Mouse (Mus musculus): ENCODE measurements around the gene Col24a1. TPM values are rescaled to one million over a fixed set of nuclear protein-coding genes. Genes with fewer than 3 reads are reported as not detected.

The Col24a1 gene
- polyA plus RNA-seq (2012; rRNA removed): 7.6 and 9.0 TPM in 2 replicates

DNA sequence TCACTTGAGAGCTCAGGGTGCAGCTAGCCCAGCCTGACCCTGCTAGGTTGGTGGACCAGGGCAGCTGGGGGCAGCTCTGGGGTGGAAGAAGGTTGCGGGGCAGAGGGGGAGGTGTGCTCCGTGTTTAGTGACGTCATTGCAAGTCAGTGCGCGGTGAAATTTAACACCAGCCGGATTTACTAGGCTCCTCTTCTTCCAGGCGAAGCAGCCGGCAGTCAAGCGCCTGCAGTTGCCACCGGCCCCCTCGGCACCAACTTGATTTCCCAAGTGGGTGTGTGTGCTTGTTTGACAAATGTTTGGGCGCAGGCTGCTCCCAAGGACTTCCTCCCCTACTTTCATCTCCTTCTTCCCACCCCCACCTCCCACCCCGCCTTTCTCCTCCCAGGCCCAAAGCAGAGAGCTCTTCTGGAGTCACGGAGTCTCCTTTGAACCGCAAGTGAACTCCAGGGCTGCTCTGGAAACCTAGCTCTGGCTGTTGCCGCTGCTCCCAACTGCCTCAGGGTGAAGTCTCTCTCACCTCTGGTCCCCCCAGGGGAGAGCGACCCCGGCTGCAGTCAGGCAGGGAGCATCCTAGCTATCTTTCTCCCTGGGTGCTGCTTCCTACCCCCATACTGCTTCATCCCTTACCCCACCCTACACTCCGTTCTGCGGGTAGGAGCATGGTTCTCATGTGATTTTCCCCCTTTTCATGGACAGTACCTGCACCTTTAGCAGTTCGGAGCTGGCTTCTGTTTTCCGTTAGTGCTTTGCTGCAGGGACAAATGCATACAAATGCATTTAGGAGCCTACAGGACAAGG lies at the start of gene Col24a1:
Gene Col24a1, plus strand, starts transcription at position 136 of the 798 bp plus-strand sequence.
- H3K4me3 ChIP-seq (ENCODE audit: insufficient read depth, low read length): peak within 1 kb of the TSS; percentile 10
- TF ChIP-seq POLR2A (IDR thresholded peaks at IDR 0.05; ENCODE audit: extremely low read depth, insufficient read depth, low read length) (no peak), CTCF (IDR thresholded peaks at IDR 0.05; ENCODE audit: extremely low read depth, insufficient read depth, low read length) (no peak)
- H3K27ac ChIP-seq (ENCODE audit: insufficient read depth, low read length): no peak within 1 kb of the TSS
- H3K4me1 ChIP-seq (ENCODE audit: control insufficient read depth, insufficient read depth, low read length): peaks cover 2% of the 10 kb centered on the region

DNA sequence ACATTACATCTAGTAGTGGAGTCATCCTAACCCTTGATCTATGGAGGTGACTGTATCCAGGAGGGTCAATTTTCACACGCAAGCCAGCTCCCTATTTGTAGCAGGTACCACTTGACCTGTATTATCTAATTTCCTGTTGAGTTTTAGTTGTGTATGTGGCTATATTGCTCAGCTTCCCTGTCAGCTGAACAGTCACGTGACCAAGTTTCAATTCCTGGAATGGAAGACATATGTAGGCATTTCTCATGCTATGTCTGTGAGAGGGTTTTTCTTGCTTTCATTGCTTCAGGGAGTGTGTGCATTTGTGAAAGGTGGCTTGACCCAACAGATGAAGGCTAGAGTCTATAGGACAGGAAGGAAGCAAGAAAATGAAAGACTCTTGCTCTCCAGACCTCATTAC lies 44.2 kb upstream of the Col24a1 start:
- TF ChIP-seq POLR2A (IDR thresholded peaks at IDR 0.05; ENCODE audit: extremely low read depth, insufficient read depth, low read length): no peak
- no peak for TF ChIP-seq CTCF (IDR thresholded peaks at IDR 0.05; ENCODE audit: extremely low read depth, insufficient read depth, low read length)
- Histone ChIP-seq H3K27ac (ENCODE audit: insufficient read depth, low read length) (no peak overlapping the region), H3K4me3 (ENCODE audit: insufficient read depth, low read length) (no peak overlapping the region), H3K4me1 (ENCODE audit: control insufficient read depth, insufficient read depth, low read length) (no peaks in the 10 kb centered on the region)

DNA sequence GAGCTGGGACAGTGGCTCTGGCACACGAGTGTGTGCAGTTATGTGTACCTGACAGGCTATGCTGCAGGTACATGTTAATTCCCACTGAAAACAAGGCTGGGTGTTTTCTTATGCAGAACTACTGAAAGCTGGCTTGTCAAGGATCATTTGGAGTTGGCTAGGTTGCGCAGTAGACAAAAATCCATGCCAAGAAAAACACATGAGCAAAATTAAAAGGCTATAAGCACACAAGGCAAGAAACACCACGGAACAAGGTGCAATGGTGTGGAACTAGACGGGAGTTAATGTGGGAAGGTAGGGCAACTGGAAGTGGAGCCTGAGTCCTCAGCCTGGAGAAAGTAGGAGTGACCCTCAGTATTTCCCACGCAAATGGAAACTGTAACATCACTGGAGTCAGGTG lies 39.2 kb upstream of the Col24a1 start:
- no peak overlapping the region for H3K4me3 ChIP-seq (ENCODE audit: insufficient read depth, low read length)
- H3K27ac ChIP-seq (ENCODE audit: insufficient read depth, low read length): no peak overlapping the region
- TF ChIP-seq POLR2A (IDR thresholded peaks at IDR 0.05; ENCODE audit: extremely low read depth, insufficient read depth, low read length) (no peak), CTCF (IDR thresholded peaks at IDR 0.05; ENCODE audit: extremely low read depth, insufficient read depth, low read length) (no peak)
- no peaks in the 10 kb centered on the region for H3K4me1 ChIP-seq (ENCODE audit: control insufficient read depth, insufficient read depth, low read length)

DNA sequence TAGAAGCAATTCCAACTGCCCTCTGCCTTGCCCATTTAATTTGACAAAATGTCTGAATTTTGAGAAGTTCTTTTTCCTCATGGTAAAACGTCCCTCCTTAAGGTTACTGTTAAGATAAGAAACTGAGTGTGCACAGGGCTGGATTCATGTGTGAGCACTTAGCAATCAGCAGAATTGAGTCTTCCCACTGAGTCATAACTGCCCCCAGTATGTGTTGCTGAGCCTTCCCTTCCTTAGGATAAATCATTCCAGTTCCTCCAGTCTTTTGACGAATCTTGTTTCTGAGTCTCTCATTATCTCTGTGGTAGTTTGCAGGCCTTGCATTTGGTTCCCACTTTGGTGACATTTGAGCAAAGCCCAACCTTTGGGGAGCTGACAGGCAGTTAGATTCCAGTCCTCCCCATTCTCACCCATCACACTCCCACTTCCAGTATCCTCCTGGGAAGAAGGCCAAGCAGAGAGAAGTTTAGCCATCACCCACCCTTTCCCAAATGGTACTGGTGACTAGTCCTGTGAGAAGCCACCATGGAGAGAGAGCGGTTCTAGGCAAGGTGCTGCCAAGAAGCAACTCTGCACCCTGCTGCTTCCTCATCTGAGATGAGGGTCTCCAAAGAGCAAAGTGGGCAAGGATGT lies 37.4 kb upstream of the Col24a1 start:
- no peak for TF ChIP-seq CTCF (IDR thresholded peaks at IDR 0.05; ENCODE audit: extremely low read depth, insufficient read depth, low read length)
- no peak for TF ChIP-seq POLR2A (IDR thresholded peaks at IDR 0.05; ENCODE audit: extremely low read depth, insufficient read depth, low read length)
- Histone ChIP-seq H3K4me3 (ENCODE audit: insufficient read depth, low read length) (no peak overlapping the region), H3K4me1 (ENCODE audit: control insufficient read depth, insufficient read depth, low read length) (no peaks in the 10 kb centered on the region), H3K27ac (ENCODE audit: insufficient read depth, low read length) (no peak overlapping the region)

DNA sequence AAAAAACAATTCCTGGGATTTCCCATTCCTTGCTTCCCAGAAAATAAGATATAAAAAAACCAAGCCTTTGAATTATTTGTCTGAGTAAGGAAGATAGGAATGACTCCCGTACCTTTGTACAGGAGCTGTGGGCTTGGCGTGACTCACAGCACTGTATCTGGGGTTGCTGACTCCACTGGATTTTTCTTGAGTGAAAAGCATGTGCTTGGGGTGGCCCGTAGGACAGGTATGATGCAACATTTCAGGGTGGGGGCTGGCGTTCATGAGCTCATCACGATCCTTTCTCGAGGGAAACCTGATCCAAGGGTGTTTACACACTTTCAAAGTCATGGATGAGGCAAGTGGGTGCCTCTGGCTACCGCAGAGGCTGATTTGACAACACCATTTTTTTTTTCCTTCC lies 35.6 kb upstream of the Col24a1 start:
- Histone ChIP-seq H3K4me3 (ENCODE audit: insufficient read depth, low read length) (no peak overlapping the region), H3K27ac (ENCODE audit: insufficient read depth, low read length) (no peak overlapping the region), H3K4me1 (ENCODE audit: control insufficient read depth, insufficient read depth, low read length) (no peaks in the 10 kb centered on the region)
- TF ChIP-seq POLR2A (IDR thresholded peaks at IDR 0.05; ENCODE audit: extremely low read depth, insufficient read depth, low read length) (no peak), CTCF (IDR thresholded peaks at IDR 0.05; ENCODE audit: extremely low read depth, insufficient read depth, low read length) (no peak)

DNA sequence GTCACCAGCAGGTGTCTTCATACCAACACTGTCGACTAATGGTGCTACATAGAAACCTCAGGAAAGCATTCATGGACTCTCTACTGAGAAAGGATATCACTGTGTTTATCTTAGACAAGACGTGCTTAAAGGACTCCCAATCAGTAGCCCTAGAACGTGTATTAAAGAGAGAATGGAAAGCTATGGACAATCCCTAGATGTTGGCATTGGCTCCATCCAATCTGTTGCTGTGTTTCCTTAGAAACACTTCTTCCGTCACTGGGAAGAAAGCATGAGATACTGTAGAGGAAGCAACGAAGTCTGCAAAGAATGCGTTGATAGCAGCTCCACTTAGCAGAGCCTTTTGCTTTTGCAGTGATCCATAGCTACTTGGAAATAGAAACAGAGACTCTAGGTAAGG lies 32.6 kb upstream of the Col24a1 start:
- Histone ChIP-seq H3K27ac (ENCODE audit: insufficient read depth, low read length) (no peak overlapping the region), H3K4me3 (ENCODE audit: insufficient read depth, low read length) (no peak overlapping the region), H3K4me1 (ENCODE audit: control insufficient read depth, insufficient read depth, low read length) (no peaks in the 10 kb centered on the region)
- no peak for TF ChIP-seq CTCF (IDR thresholded peaks at IDR 0.05; ENCODE audit: extremely low read depth, insufficient read depth, low read length)
- TF ChIP-seq POLR2A (IDR thresholded peaks at IDR 0.05; ENCODE audit: extremely low read depth, insufficient read depth, low read length): no peak

DNA sequence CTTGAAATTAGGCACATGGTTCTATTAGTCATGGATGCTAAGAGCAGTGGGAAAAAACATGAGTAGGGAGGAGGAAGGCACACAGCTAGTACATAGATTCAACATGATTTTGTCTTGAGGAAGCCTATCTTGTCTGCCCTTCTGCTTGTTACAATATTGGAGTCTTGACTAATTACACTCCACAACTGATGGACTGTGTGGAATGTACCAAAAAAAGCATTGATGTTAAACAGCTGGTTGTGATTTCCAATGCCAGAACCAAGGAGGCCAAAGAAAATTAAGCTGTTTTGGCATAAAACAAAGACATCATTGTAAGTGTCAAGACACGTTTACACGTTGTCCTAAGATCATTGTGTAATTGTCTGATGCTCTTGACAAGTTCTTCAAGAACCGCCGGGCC lies 29.1 kb upstream of the Col24a1 start:
- Histone ChIP-seq H3K4me3 (ENCODE audit: insufficient read depth, low read length) (no peak overlapping the region), H3K4me1 (ENCODE audit: control insufficient read depth, insufficient read depth, low read length) (no peaks in the 10 kb centered on the region), H3K27ac (ENCODE audit: insufficient read depth, low read length) (no peak overlapping the region)
- no peak for TF ChIP-seq POLR2A (IDR thresholded peaks at IDR 0.05; ENCODE audit: extremely low read depth, insufficient read depth, low read length)
- TF ChIP-seq CTCF (IDR thresholded peaks at IDR 0.05; ENCODE audit: extremely low read depth, insufficient read depth, low read length): no peak

DNA sequence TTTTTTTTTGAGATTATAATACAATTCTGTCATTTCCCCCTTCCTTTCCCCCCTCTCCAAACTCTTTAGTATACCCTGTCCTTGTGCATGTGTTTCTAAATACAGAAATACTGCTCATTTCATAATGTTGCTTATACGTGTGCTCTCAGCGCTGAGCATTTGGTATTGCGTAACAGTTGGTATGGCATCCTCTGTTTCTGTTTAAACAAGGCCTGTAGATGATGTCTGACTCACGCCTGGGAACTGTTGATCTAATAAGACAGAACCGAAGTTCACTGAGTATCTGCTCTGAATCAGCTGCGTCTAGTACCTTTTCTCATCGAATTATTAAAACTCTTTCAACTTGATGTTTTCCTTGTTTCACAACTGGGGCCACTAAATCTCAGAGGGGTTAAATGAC lies 24.2 kb upstream of the Col24a1 start:
- Histone ChIP-seq H3K4me3 (ENCODE audit: insufficient read depth, low read length) (no peak overlapping the region), H3K4me1 (ENCODE audit: control insufficient read depth, insufficient read depth, low read length) (no peaks in the 10 kb centered on the region), H3K27ac (ENCODE audit: insufficient read depth, low read length) (no peak overlapping the region)
- no peak for TF ChIP-seq CTCF (IDR thresholded peaks at IDR 0.05; ENCODE audit: extremely low read depth, insufficient read depth, low read length)
- TF ChIP-seq POLR2A (IDR thresholded peaks at IDR 0.05; ENCODE audit: extremely low read depth, insufficient read depth, low read length): no peak

DNA sequence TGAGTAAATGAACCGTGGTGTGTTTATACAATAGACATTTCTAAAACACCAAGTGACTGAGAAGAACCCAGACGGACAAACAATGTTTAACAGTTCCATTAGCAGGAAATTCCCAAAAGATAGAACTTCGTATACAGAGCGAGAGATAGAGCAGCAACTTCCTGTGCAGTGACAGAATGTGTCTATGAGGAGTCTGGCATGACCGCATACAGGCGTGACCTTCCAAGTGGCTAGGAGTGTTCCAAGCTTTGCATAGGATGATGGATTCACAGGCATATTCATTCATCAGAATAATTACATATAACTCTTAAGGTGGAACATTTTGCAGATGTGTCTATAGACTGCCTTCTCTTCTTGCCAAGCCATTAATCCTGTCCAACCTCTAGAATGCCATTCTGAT lies 18.1 kb upstream of the Col24a1 start:
- Histone ChIP-seq H3K4me1 (ENCODE audit: control insufficient read depth, insufficient read depth, low read length) (no peaks in the 10 kb centered on the region), H3K27ac (ENCODE audit: insufficient read depth, low read length) (no peak overlapping the region), H3K4me3 (ENCODE audit: insufficient read depth, low read length) (no peak overlapping the region)
- TF ChIP-seq POLR2A (IDR thresholded peaks at IDR 0.05; ENCODE audit: extremely low read depth, insufficient read depth, low read length) (no peak), CTCF (IDR thresholded peaks at IDR 0.05; ENCODE audit: extremely low read depth, insufficient read depth, low read length) (no peak)

DNA sequence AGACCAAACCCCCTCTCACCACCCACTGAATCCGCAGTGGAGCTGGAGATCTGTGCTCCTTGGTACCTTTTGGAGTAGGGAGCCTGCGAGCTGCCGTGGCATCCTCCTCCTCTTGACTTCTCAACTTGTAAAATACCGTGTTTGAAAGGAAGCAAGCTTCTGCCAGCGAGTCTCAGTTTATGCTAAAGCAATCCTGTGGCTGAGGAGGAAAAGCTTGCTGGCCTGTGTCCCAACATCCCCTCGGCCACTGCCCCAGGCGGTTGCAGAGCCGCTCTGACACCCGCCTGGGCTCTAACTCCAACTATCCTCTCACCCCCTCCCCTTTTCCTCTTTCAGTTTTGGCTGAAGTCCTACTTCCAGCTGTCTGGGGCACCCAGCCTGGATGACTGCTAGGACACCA lies 935 bp downstream of the Col24a1 start:
- no peak for TF ChIP-seq POLR2A (IDR thresholded peaks at IDR 0.05; ENCODE audit: extremely low read depth, insufficient read depth, low read length)
- TF ChIP-seq CTCF (IDR thresholded peaks at IDR 0.05; ENCODE audit: extremely low read depth, insufficient read depth, low read length): no peak
- Histone ChIP-seq H3K4me1 (ENCODE audit: control insufficient read depth, insufficient read depth, low read length) (peaks cover 2% of the 10 kb centered on the region), H3K27ac (ENCODE audit: insufficient read depth, low read length) (no peak overlapping the region), H3K4me3 (ENCODE audit: insufficient read depth, low read length) (peak overlapping the region; percentile 10; the same call in 1 of the 2 replicates)
